Mouse (Mus musculus) liver, embryonic 14.5 days (tissue): ENCODE measurements around the gene Txnrd2.

Experiments
- CTCF ChIP-seq: IDR thresholded peaks from 2 replicates; pipeline ENCODE4 v1.5.1; 2016; ENCODE audit warnings: antibody characterized with exemption, low read depth, control low read depth
- EP300 ChIP-seq: IDR thresholded peaks from 2 replicates; pipeline ENCODE4 v1.6.1; 2016; ENCODE audit warnings: antibody characterized with exemption, low read depth

GRCm38 (mm10) chr16:18394056-18394455, 32.1 kb upstream of the Txnrd2 start:
- no peak for TF ChIP-seq CTCF
- TF ChIP-seq EP300 = no peak
